ENCODE assay signal across 32 mouse cellular contexts in the genomic region with DNA sequence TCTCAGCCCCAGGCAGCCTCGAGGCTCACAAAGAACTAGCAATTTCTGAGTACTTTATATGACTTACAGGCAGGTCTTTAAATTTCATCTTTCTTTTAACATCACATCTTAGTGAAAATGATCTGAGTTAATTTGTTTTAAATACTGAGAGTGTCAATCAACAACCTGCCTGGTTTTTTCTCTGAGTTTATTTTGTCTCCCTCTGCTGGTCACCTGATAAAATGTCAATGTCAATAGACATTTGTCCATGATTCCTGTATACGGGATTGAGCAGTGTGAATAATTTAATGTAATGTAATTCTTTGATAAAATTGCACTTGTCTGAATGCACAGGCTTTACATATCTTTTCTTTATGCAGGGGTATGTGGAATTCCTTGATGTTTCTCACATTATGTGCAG.
A peak's percentile ranks its signal among the peaks of the same experiment; 100 is the strongest.
DNase-seq lines count a peak whose midpoint lies in the region; ATAC-seq and TF ChIP-seq lines count a peak whose summit lies in the region.
"Had no signal": no experiment of that assay in that cellular context is flagged by ENCODE, and none has a peak within 500 bp of the region (broad histone marks: within the 10 kb centered on the region; RNA-seq: fewer than 3 reads in every experiment).

No protein-coding gene starts in this region.

- no peaks in the 10 kb centered on the region for H3K36me3 ChIP-seq in intestine, postnatal 0 days (ENCODE audit: control insufficient read depth, insufficient read depth)
- H3K36me3 ChIP-seq in intestine, embryonic 16.5 days (ENCODE audit: control insufficient read depth, insufficient read depth, low read length) = no peaks in the 10 kb centered on the region
- no peaks in the 10 kb centered on the region for H3K36me3 ChIP-seq in lung, embryonic 14.5 days (ENCODE audit: insufficient read depth)
- no peaks in the 10 kb centered on the region for H3K36me3 ChIP-seq in E14TG2a.4 (ENCODE audit: insufficient read depth, low read length)
- H3K36me3 ChIP-seq: heart, embryonic 13.5 days; hindbrain, embryonic 10.5 days; hindbrain, embryonic 15.5 days; kidney, embryonic 15.5 days; limb, embryonic 12.5 days; stomach, embryonic 15.5 days had no signal

- DNase-seq in lung, embryonic 14.5 days = no peak
- no peak for DNase-seq in lung, postnatal 10 days
- DNase-seq in induced T-regulatory cell, adult 2 months (ENCODE audit: low read depth) = peak; percentile 1
- DNase-seq in urinary bladder, postnatal 10 days (ENCODE audit: low spot score) = no peak
- no peak for DNase-seq in spleen, postnatal 10 days (ENCODE audit: low spot score in 2 of 2)
- DNase-seq: adrenal gland, postnatal 25 days; cerebellum, adult 2 months; cerebellum, postnatal 14 days; forebrain, postnatal 0 days; gastrocnemius, postnatal 10 days; heart, postnatal 10 days; kidney, adult 11 months; kidney, postnatal 36 days; layer of hippocampus, postnatal 36 days; midbrain, embryonic 14.5 days; right cerebral cortex, postnatal 4 days; thymus, postnatal 14 days had no signal

- H3K27me3 ChIP-seq in intestine, postnatal 0 days (replicated peaks; ENCODE audit: control insufficient read depth, insufficient read depth, low read length) = no peaks in the 10 kb centered on the region
- no peaks in the 10 kb centered on the region for H3K27me3 ChIP-seq in intestine, embryonic 16.5 days (replicated peaks; ENCODE audit: control insufficient read depth, insufficient read depth, low read length)
- no peaks in the 10 kb centered on the region for H3K27me3 ChIP-seq in lung, embryonic 14.5 days (ENCODE audit: insufficient read depth, low read length)
- H3K27me3 ChIP-seq in E14TG2a.4 (ENCODE audit: insufficient read depth, low read length) = no peaks in the 10 kb centered on the region
- H3K27me3 ChIP-seq: heart, embryonic 13.5 days; hindbrain, embryonic 15.5 days; kidney, embryonic 15.5 days; limb, embryonic 12.5 days; Patski; stomach, embryonic 15.5 days had no signal

- no peak overlapping the region for H3K4me2 ChIP-seq in intestine, postnatal 0 days (replicated peaks; ENCODE audit: low read depth)
- no peak overlapping the region for H3K4me2 ChIP-seq in intestine, embryonic 16.5 days (ENCODE audit: low read depth, low read length)
- no peak overlapping the region for H3K4me2 ChIP-seq in lung, embryonic 14.5 days
- H3K4me2 ChIP-seq: heart, embryonic 13.5 days; hindbrain, embryonic 15.5 days; kidney, embryonic 15.5 days; limb, embryonic 12.5 days; liver, embryonic 11.5 days; stomach, embryonic 15.5 days had no signal

- peak; percentile 28; the same call in 1 of the 2 replicates for TF ChIP-seq CTCF in intestine, postnatal 0 days (IDR thresholded peaks at IDR 0.05; ENCODE audit: low read depth)
- TF ChIP-seq CTCF in lung, embryonic 14.5 days (IDR thresholded peaks at IDR 0.05; ENCODE audit: low read depth) = peak; percentile 18; the same call in 1 of the 2 replicates
- TF ChIP-seq CTCF in E14TG2a.4 (conservative IDR thresholded peaks at IDR 0.05; ENCODE audit: low read length) = peak; percentile 19

- no peaks in the 10 kb centered on the region for H3K9me3 ChIP-seq in intestine, postnatal 0 days (ENCODE audit: control insufficient read depth)
- no peaks in the 10 kb centered on the region for H3K9me3 ChIP-seq in intestine, embryonic 16.5 days (ENCODE audit: control insufficient read depth, low read length)
- H3K9me3 ChIP-seq in lung, embryonic 14.5 days (ENCODE audit: low read depth, low read length) = no peaks in the 10 kb centered on the region
- peaks cover 30% of the 10 kb centered on the region for H3K9me3 ChIP-seq in E14TG2a.4 (ENCODE audit: low read length)
- H3K9me3 ChIP-seq: hindbrain, embryonic 15.5 days; kidney, embryonic 15.5 days; stomach, embryonic 15.5 days had no signal

- no peaks in the 10 kb centered on the region for H3K4me1 ChIP-seq in intestine, postnatal 0 days (replicated peaks; ENCODE audit: control insufficient read depth, insufficient read depth, low read length)
- no peaks in the 10 kb centered on the region for H3K4me1 ChIP-seq in intestine, embryonic 16.5 days (ENCODE audit: control insufficient read depth, insufficient read depth, low read length)
- H3K4me1 ChIP-seq in lung, embryonic 14.5 days (ENCODE audit: insufficient read depth) = no peaks in the 10 kb centered on the region
- no peaks in the 10 kb centered on the region for H3K4me1 ChIP-seq in E14TG2a.4 (replicated peaks; ENCODE audit: low read depth, low read length)
- H3K4me1 ChIP-seq: heart, embryonic 13.5 days; hindbrain, embryonic 10.5 days; hindbrain, embryonic 15.5 days; kidney, embryonic 15.5 days; limb, embryonic 12.5 days; stomach, embryonic 15.5 days had no signal

- H3K4me3 ChIP-seq in intestine, postnatal 0 days (ENCODE audit: low read depth, low read length) = no peak overlapping the region
- no peak overlapping the region for H3K4me3 ChIP-seq in intestine, embryonic 16.5 days (ENCODE audit: low read length)
- no peak overlapping the region for H3K4me3 ChIP-seq in lung, embryonic 14.5 days (ENCODE audit: low read depth, low read length)
- H3K4me3 ChIP-seq in E14TG2a.4 (replicated peaks; ENCODE audit: low read length) = no peak overlapping the region
- H3K4me3 ChIP-seq: erythroblast, embryonic 14.5 days; heart, embryonic 13.5 days; hindbrain, embryonic 10.5 days; hindbrain, embryonic 15.5 days; kidney, embryonic 15.5 days; limb, embryonic 12.5 days; stomach, embryonic 15.5 days had no signal

- H3K9ac ChIP-seq in intestine, postnatal 0 days (ENCODE audit: low read depth, low read length) = no peak overlapping the region
- no peak overlapping the region for H3K9ac ChIP-seq in intestine, embryonic 16.5 days (ENCODE audit: low read depth, low read length)
- no peak overlapping the region for H3K9ac ChIP-seq in lung, embryonic 14.5 days
- H3K9ac ChIP-seq: forebrain, postnatal 0 days; heart, embryonic 13.5 days; hindbrain, embryonic 15.5 days; kidney, embryonic 15.5 days; limb, embryonic 12.5 days; stomach, embryonic 15.5 days had no signal

- no peak for ATAC-seq in intestine, postnatal 0 days
- no peak for ATAC-seq in intestine, embryonic 16.5 days
- no peak for ATAC-seq in lung, embryonic 14.5 days (ENCODE audit: insufficient read depth)
- ATAC-seq: CD4-positive, CD25-positive, alpha-beta regulatory T cell, adult 4 months; forebrain, postnatal 0 days; lung, postnatal 0 days; Patski had no signal

- H3K27ac ChIP-seq in intestine, postnatal 0 days (ENCODE audit: low read depth, low read length) = no peak overlapping the region
- no peak overlapping the region for H3K27ac ChIP-seq in intestine, embryonic 16.5 days (ENCODE audit: low read length)
- H3K27ac ChIP-seq in lung, embryonic 14.5 days (ENCODE audit: low read depth) = no peak overlapping the region
- H3K27ac ChIP-seq: heart, embryonic 13.5 days; hindbrain, embryonic 10.5 days; hindbrain, embryonic 15.5 days; kidney, embryonic 15.5 days; limb, embryonic 12.5 days; macrophage; stomach, embryonic 15.5 days had no signal

- WGBS in intestine, postnatal 0 days = 66% methylated on average over 2 of the region's 2 CpGs
- WGBS in intestine, embryonic 16.5 days = 72% methylated on average over 2 of the region's 2 CpGs
- WGBS in lung, embryonic 14.5 days = 65% methylated on average over 2 of the region's 2 CpGs
